ENCODE assay signal across 31 mouse cellular contexts in genomic region chr15:96419920-96420319, GRCm38 (mm10).
"Had no signal": no experiment of that assay in that cellular context is flagged by ENCODE, and none has a peak within 500 bp of the region (broad histone marks: within the 10 kb centered on the region; RNA-seq: fewer than 3 reads in every experiment).

No protein-coding gene starts in this region.

- H3K4me1 ChIP-seq: limb, embryonic 12.5 days; limb, embryonic 13.5 days; limb, embryonic 15.5 days; liver, embryonic 12.5 days; liver, embryonic 13.5 days; liver, embryonic 15.5 days; lung, embryonic 15.5 days; megakaryocyte, embryonic 14.5 days; midbrain, embryonic 10.5 days; midbrain, embryonic 12.5 days; midbrain, embryonic 13.5 days; midbrain, embryonic 15.5 days; neural tube, embryonic 12.5 days; neural tube, embryonic 13.5 days had no signal

- H3K27ac ChIP-seq: left cerebral cortex, adult 2 months; limb, embryonic 12.5 days; limb, embryonic 13.5 days; limb, embryonic 15.5 days; liver, embryonic 12.5 days; liver, embryonic 13.5 days; liver, embryonic 14.5 days; liver, embryonic 15.5 days; lung, embryonic 15.5 days; macrophage; midbrain, embryonic 10.5 days; midbrain, embryonic 12.5 days; midbrain, embryonic 13.5 days; midbrain, embryonic 15.5 days; neural tube, embryonic 12.5 days; neural tube, embryonic 13.5 days had no signal

- H3K9ac ChIP-seq: limb, embryonic 12.5 days; limb, embryonic 13.5 days; limb, embryonic 15.5 days; liver, embryonic 12.5 days; liver, embryonic 13.5 days; liver, embryonic 14.5 days; liver, embryonic 15.5 days; liver, postnatal 0 days; lung, embryonic 14.5 days; lung, embryonic 15.5 days; midbrain, embryonic 12.5 days; midbrain, embryonic 13.5 days; midbrain, embryonic 15.5 days; neural tube, embryonic 12.5 days; neural tube, embryonic 13.5 days had no signal

- ATAC-seq: liver, embryonic 12.5 days; liver, postnatal 0 days; lung, postnatal 0 days; midbrain, embryonic 13.5 days; midbrain, embryonic 15.5 days had no signal

- DNase-seq: left cerebral cortex, postnatal 4 days; liver; liver, embryonic 13.5 days; liver, postnatal 0 days; lung, adult 18-20 months; lung, adult 2 months; lung, embryonic 14.5 days; lung, postnatal 10 days; lung, postnatal 14 days; lung, postnatal 36 days; lung, postnatal 4 days; midbrain, embryonic 14.5 days had no signal

- H3K9me3 ChIP-seq: limb, embryonic 12.5 days; limb, embryonic 13.5 days; limb, embryonic 15.5 days; liver, embryonic 12.5 days; liver, embryonic 13.5 days; liver, embryonic 15.5 days; lung, embryonic 15.5 days; megakaryocyte, embryonic 14.5 days; midbrain, embryonic 10.5 days; midbrain, embryonic 12.5 days; midbrain, embryonic 13.5 days; midbrain, embryonic 15.5 days; neural tube, embryonic 12.5 days; neural tube, embryonic 13.5 days had no signal

- H3K27me3 ChIP-seq: limb, embryonic 12.5 days; limb, embryonic 13.5 days; limb, embryonic 15.5 days; liver, embryonic 12.5 days; liver, embryonic 13.5 days; liver, embryonic 15.5 days; lung, embryonic 15.5 days; megakaryocyte, embryonic 14.5 days; midbrain, embryonic 12.5 days; midbrain, embryonic 13.5 days; midbrain, embryonic 15.5 days; neural tube, embryonic 12.5 days; neural tube, embryonic 13.5 days had no signal

- H3K4me2 ChIP-seq: limb, embryonic 12.5 days; limb, embryonic 13.5 days; limb, embryonic 15.5 days; liver, embryonic 11.5 days; liver, embryonic 12.5 days; liver, embryonic 13.5 days; liver, embryonic 15.5 days; lung, embryonic 14.5 days; lung, embryonic 15.5 days; midbrain, embryonic 12.5 days; midbrain, embryonic 13.5 days; midbrain, embryonic 15.5 days; neural tube, embryonic 12.5 days; neural tube, embryonic 13.5 days had no signal

- H3K4me3 ChIP-seq: left cerebral cortex, adult 2 months; limb, embryonic 12.5 days; limb, embryonic 13.5 days; limb, embryonic 15.5 days; liver, embryonic 12.5 days; liver, embryonic 13.5 days; liver, embryonic 15.5 days; lung, embryonic 15.5 days; megakaryocyte, embryonic 14.5 days; midbrain, embryonic 10.5 days; midbrain, embryonic 12.5 days; midbrain, embryonic 13.5 days; midbrain, embryonic 15.5 days; myocyte; neural tube, embryonic 12.5 days; neural tube, embryonic 13.5 days had no signal
